Mouse (Mus musculus) kidney, postnatal 10 days (tissue): Measurements from ENCODE around the gene Socs3.
A peak's percentile ranks its signal among the peaks of the same experiment; 100 is the strongest.

Experiments used
- DNase-seq: peaks from one replicate; pipeline ENCODE4 v3.0.0; 2021; ENCODE audit warnings: mixed read lengths

Socs3 gene

GRCm38 (mm10) chr11:117971646-117972242 is 1.9 kb upstream of the Socs3 start:
- DNase-seq, result no peak

- no peak for DNase-seq
Measured at GRCm38 (mm10) chr11:117971100-117971499, 1.3 kb upstream of the Socs3 start.

GRCm38 (mm10) chr11:117969100-117969944 is 525 bp downstream of the Socs3 start:
- peak; percentile 99 for DNase-seq

- DNase-seq, result no peak
Measured at GRCm38 (mm10) chr11:117968716-117969099, 1.1 kb downstream of the Socs3 start.

- DNase-seq, result peak; percentile 66
Measured at GRCm38 (mm10) chr11:117968016-117968671, 1.7 kb downstream of the Socs3 start.

GRCm38 (mm10) chr11:117967249-117968015 is 2.4 kb downstream of the Socs3 start:
- DNase-seq, result no peak

- DNase-seq, result no peak
Measured at GRCm38 (mm10) chr11:117966506-117967100, 3.2 kb downstream of the Socs3 start.

- DNase-seq, result no peak
Measured at GRCm38 (mm10) chr11:117965561-117965981, 4.3 kb downstream of the Socs3 start.

GRCm38 (mm10) chr11:117965052-117965451 is 4.8 kb downstream of the Socs3 start:
- DNase-seq, result no peak

GRCm38 (mm10) chr11:117964294-117964693 is 5.6 kb downstream of the Socs3 start:
- DNase-seq, result no peak

GRCm38 (mm10) chr11:117963872-117964271 is 6.0 kb downstream of the Socs3 start:
- DNase-seq, result no peak

GRCm38 (mm10) chr11:117963091-117963793 is 6.6 kb downstream of the Socs3 start:
- peak; percentile 100 for DNase-seq

- peak; percentile 93 for DNase-seq
Measured at GRCm38 (mm10) chr11:117962228-117963067, 7.4 kb downstream of the Socs3 start.

- no peak for DNase-seq
Measured at GRCm38 (mm10) chr11:117960601-117961000, 9.2 kb downstream of the Socs3 start.

- no peak for DNase-seq
Measured at GRCm38 (mm10) chr11:117959741-117960381, 10.0 kb downstream of the Socs3 start.

- no peak for DNase-seq
Measured at GRCm38 (mm10) chr11:117959166-117959565, 10.7 kb downstream of the Socs3 start.

GRCm38 (mm10) chr11:117958197-117958596 is 11.7 kb downstream of the Socs3 start:
- DNase-seq, result no peak

GRCm38 (mm10) chr11:117955621-117956020 is 14.2 kb downstream of the Socs3 start:
- peak; percentile 68 for DNase-seq

- no peak for DNase-seq
Measured at GRCm38 (mm10) chr11:117954819-117955218, 15.0 kb downstream of the Socs3 start.

GRCm38 (mm10) chr11:117954094-117954493 is 15.8 kb downstream of the Socs3 start:
- no peak for DNase-seq
